Mouse (Mus musculus) adrenal gland, postnatal 0 days (tissue): ENCODE measurements around the gene Nr5a1. TPM values are rescaled to one million over a fixed set of nuclear protein-coding genes. Genes with fewer than 3 reads are reported as not detected.

ENCODE experiments used
- polyA plus RNA-seq: library from polyadenylated mRNA; unstranded; fragments of >200 nt; fragmentation: Nextera tagmentation; extraction: Ambion mirVana; gene quantifications from 2 replicates; pipeline ENCODE4 v1.2.1, GENCODE M21; 2015

Nr5a1 gene
- 60.4 and 189 TPM in 2 replicates for polyA plus RNA-seq

GRCm38 (mm10) chr2:38714324-38714723, at the start of gene Nr5a1:
Nr5a1 (minus strand) TSS chr2:38714542.

GRCm38 (mm10) chr2:38643625-38644427, 70.5 kb downstream of the Nr5a1 start, which contains the start of gene Psmb7:
Psmb7 (minus strand) TSS chr2:38644087.

Other genes starting within 250 kb of the Nr5a1 start
- 25.4 and 40.4 TPM in 2 replicates for gene Nek6, start 202.9 kb downstream of the Nr5a1 start, polyA plus RNA-seq
- gene Psmb7, start 70.5 kb downstream of the Nr5a1 start, polyA plus RNA-seq = 261 and 305 TPM in 2 replicates
- gene Nr6a1, start 213.1 kb upstream of the Nr5a1 start, polyA plus RNA-seq = 0.57 and 0.83 TPM in 2 replicates
- gene Olfml2a, start 217.4 kb upstream of the Nr5a1 start, polyA plus RNA-seq = 10.9 and 15.5 TPM in 2 replicates